In the genomic region with DNA sequence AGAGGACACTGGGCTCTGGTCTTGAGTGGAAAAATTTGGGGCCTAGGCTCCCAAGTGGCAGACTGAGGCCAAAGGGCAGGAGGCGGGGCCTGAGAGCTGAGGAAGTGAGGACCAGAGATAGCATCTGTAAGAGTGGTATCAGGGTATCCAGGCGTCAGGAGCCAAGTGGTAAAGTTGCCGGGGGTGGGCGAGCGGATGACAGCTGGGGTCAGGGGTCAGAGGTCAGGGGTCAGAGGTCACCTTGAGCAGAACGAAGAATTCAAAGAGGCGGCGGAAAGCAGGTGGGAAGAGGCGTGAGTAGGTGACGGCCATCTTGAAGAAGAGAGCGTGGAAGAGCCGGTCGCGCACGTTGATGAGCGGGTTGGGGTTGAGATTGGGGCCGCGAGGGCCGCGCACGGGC, we compare ENCODE assay signal across 8 mouse cellular contexts. TPM values are rescaled to one million over a fixed set of nuclear protein-coding genes. Genes with fewer than 3 reads are reported as not detected.
DNase-seq lines count a peak whose midpoint lies in the region; ATAC-seq and TF ChIP-seq lines count a peak whose summit lies in the region.

No protein-coding gene starts in this region.

- H3K27me3 ChIP-seq in G1E (ENCODE audit: insufficient read depth, low read length), result peaks cover 3% of the 10 kb centered on the region; the same call in 1 of the 2 replicates
- peaks cover 20% of the 10 kb centered on the region for H3K27me3 ChIP-seq in hindbrain, embryonic 13.5 days

- peak overlapping the region; percentile 96 for H3K4me2 ChIP-seq in hindbrain, embryonic 13.5 days

- DNase-seq in G1E (ENCODE audit: low spot score), result peak; percentile 58
- peak; percentile 89 for DNase-seq in cerebellum, adult 11-12 months
- peak; percentile 68 for DNase-seq in forelimb bud, embryonic 11.5 days (ENCODE audit: low read depth, low spot score)
- peak; percentile 57 to 68 for DNase-seq in left cerebral cortex, adult 18-20 months (ENCODE audit: low spot score in 2 of 2)
- peak; percentile 74 for DNase-seq in lung, postnatal 36 days
- peak; percentile 55 for DNase-seq in right cerebral cortex, adult 18-20 months
- DNase-seq in urinary bladder, adult 2 months (ENCODE audit: low spot score), result peak; percentile 62

- ATAC-seq in G1E (ENCODE audit: extremely low read depth, insufficient number of reproducible peaks, low FRiP score, poor library complexity, severe bottlenecking), result no peak
- no peak for ATAC-seq in hindbrain, embryonic 13.5 days (ENCODE audit: low FRiP score)

- peaks cover 84% of the 10 kb centered on the region for H3K4me1 ChIP-seq in G1E (ENCODE audit: insufficient read depth, low read depth, low read length)
- peaks cover 64% of the 10 kb centered on the region for H3K4me1 ChIP-seq in hindbrain, embryonic 13.5 days (replicated peaks)

- under 1% methylated on average over 16 of the region's 21 CpGs for WGBS in hindbrain, embryonic 13.5 days

- TF ChIP-seq CTCF in G1E (IDR thresholded peaks at IDR 0.05; ENCODE audit: low read depth, low read length), result no peak

- peaks cover 47% of the 10 kb centered on the region for H3K36me3 ChIP-seq in G1E (replicated peaks)
- peaks cover 19% of the 10 kb centered on the region for H3K36me3 ChIP-seq in hindbrain, embryonic 13.5 days

- peak overlapping the region; percentile 91 for H3K9ac ChIP-seq in hindbrain, embryonic 13.5 days

- H3K4me3 ChIP-seq in G1E (ENCODE audit: low read depth, low read length), result peak overlapping the region; percentile 84
- peak overlapping the region; percentile 76 for H3K4me3 ChIP-seq in hindbrain, embryonic 13.5 days

- peak overlapping the region; percentile 90 for H3K27ac ChIP-seq in hindbrain, embryonic 13.5 days

- H3K9me3 ChIP-seq in G1E (replicated peaks), result peaks cover 10% of the 10 kb centered on the region
- H3K9me3 ChIP-seq in hindbrain, embryonic 13.5 days, result no peaks in the 10 kb centered on the region

RNA-seq across cellular contexts. Expression of gene Tmem259, which starts 0.5 kb away (rescaled TPM):
- 62.8 and 79.8 TPM in 2 replicates for total RNA-seq in G1E (2014; fragmentation: Nextera tagmentation)
- total RNA-seq in G1E (2017), result 41.6 and 47.0 TPM in 2 replicates
- 264 and 361 TPM in 2 replicates for polyA plus RNA-seq in G1E (2012)
- polyA plus RNA-seq in hindbrain, embryonic 13.5 days (2015; fragmentation: Nextera tagmentation; extraction: Ambion mirVana), result 16.0 and 16.3 TPM in 2 replicates
- 100 to 1,000 TPM; 112 to 113 TPM for total RNA-seq in left cerebral cortex, adult 18-20 months (2021)
- 135 and 159 TPM in 2 replicates for polyA plus RNA-seq in urinary bladder, adult 2 months (2012; rRNA removed)

RNA-seq across cellular contexts. Expression of gene Cnn2, which starts 4.7 kb away (rescaled TPM):
- total RNA-seq in G1E (2014; fragmentation: Nextera tagmentation), result 4.6 and 8.4 TPM in 2 replicates
- total RNA-seq in G1E (2017), result 7.4 and 10.5 TPM in 2 replicates
- polyA plus RNA-seq in G1E (2012), result 20.8 and 27.2 TPM in 2 replicates
- 43.7 and 53.1 TPM in 2 replicates for polyA plus RNA-seq in hindbrain, embryonic 13.5 days (2015; fragmentation: Nextera tagmentation; extraction: Ambion mirVana)
- 1 to 10 TPM; 6.7 to 8.0 TPM for total RNA-seq in left cerebral cortex, adult 18-20 months (2021)
- polyA plus RNA-seq in urinary bladder, adult 2 months (2012; rRNA removed), result 173 and 185 TPM in 2 replicates

RNA-seq across cellular contexts. Expression of gene Abca7, which starts 12.6 kb away (rescaled TPM):
- total RNA-seq in G1E (2014; fragmentation: Nextera tagmentation) (17.4 and 35.9 TPM in 2 replicates), G1E (2017) (12.1 and 15.2 TPM in 2 replicates)
- polyA plus RNA-seq in G1E (2012), result 21.1 and 21.6 TPM in 2 replicates
- polyA plus RNA-seq in hindbrain, embryonic 13.5 days (2015; fragmentation: Nextera tagmentation; extraction: Ambion mirVana), result 5.2 and 6.1 TPM in 2 replicates
- total RNA-seq in left cerebral cortex, adult 18-20 months (2021), result 10 to 100 TPM; 13.0 to 13.7 TPM
- 7.5 and 9.2 TPM in 2 replicates for polyA plus RNA-seq in urinary bladder, adult 2 months (2012; rRNA removed)

RNA-seq across cellular contexts. Expression of gene Grin3b, which starts 13.2 kb away (rescaled TPM):
- 0.60 TPM in 1 of 2 replicates, not detected in the other for total RNA-seq in G1E (2014; fragmentation: Nextera tagmentation)
- 0.44 TPM in 1 of 2 replicates, not detected in the other for total RNA-seq in G1E (2017)
- polyA plus RNA-seq in G1E (2012), result 0.07 and 0.10 TPM in 2 replicates
- polyA plus RNA-seq in hindbrain, embryonic 13.5 days (2015; fragmentation: Nextera tagmentation; extraction: Ambion mirVana), result 0.61 and 0.65 TPM in 2 replicates
- total RNA-seq in left cerebral cortex, adult 18-20 months (2021), result under 1 TPM; 0.14 to 0.16 TPM
- polyA plus RNA-seq in urinary bladder, adult 2 months (2012; rRNA removed), result 0.04 TPM in 1 of 2 replicates, not detected in the other

RNA-seq across cellular contexts. Expression of gene Wdr18, which starts 23.7 kb away (rescaled TPM):
- 28.5 and 37.3 TPM in 2 replicates for total RNA-seq in G1E (2014; fragmentation: Nextera tagmentation)
- total RNA-seq in G1E (2017), result 34.4 and 34.6 TPM in 2 replicates
- polyA plus RNA-seq in G1E (2012), result 69.0 and 69.5 TPM in 2 replicates
- polyA plus RNA-seq in hindbrain, embryonic 13.5 days (2015; fragmentation: Nextera tagmentation; extraction: Ambion mirVana), result 77.4 and 77.9 TPM in 2 replicates
- total RNA-seq in left cerebral cortex, adult 18-20 months (2021), result 10 to 100 TPM; 45.3 to 46.5 TPM
- polyA plus RNA-seq in urinary bladder, adult 2 months (2012; rRNA removed), result 23.5 and 25.0 TPM in 2 replicates
